Mouse (Mus musculus): ENCODE measurements at regions not wholly inside any gene's neighbourhood (a gene's known extent, or its start where the extent isn't known, plus 50 kb on each side); places are given as distances from the start of the nearest gene placed in this dataset.

- no peak for ATAC-seq
These were observed 137.8 kb downstream of the Unc5cl start for GRCm38 (mm10) chr17:48592457-48592856.

GRCm38 (mm10) chr17:48595418-48595963 is 140.8 kb downstream of the Unc5cl start:
- no peak for ATAC-seq

- no peak for ATAC-seq
These were observed 141.7 kb downstream of the Unc5cl start for GRCm38 (mm10) chr17:48596406-48596805.

- no peak for ATAC-seq
These were observed 142.6 kb downstream of the Unc5cl start for GRCm38 (mm10) chr17:48597301-48597700.

- ATAC-seq, result no peak
These were observed 143.9 kb downstream of the Unc5cl start for GRCm38 (mm10) chr17:48598471-48599141.

- ATAC-seq, result no peak
These were observed 145.5 kb downstream of the Unc5cl start for GRCm38 (mm10) chr17:48600176-48600575.

- ATAC-seq, result no peak
These were observed 147.9 kb downstream of the Unc5cl start for GRCm38 (mm10) chr17:48602554-48602953.

GRCm38 (mm10) chr17:48606767-48607166 is 152.1 kb downstream of the Unc5cl start:
- ATAC-seq, result no peak

- ATAC-seq, result no peak
These were observed 153.6 kb downstream of the Unc5cl start for GRCm38 (mm10) chr17:48608315-48608714.

GRCm38 (mm10) chr17:48610107-48610506 is 155.4 kb downstream of the Unc5cl start:
- no peak for ATAC-seq

- ATAC-seq, result no peak
These were observed 156.1 kb downstream of the Unc5cl start for GRCm38 (mm10) chr17:48610806-48611205.

GRCm38 (mm10) chr17:48613491-48613890 is 158.8 kb downstream of the Unc5cl start:
- ATAC-seq, result no peak

- ATAC-seq, result no peak
These were observed 160.5 kb downstream of the Unc5cl start for GRCm38 (mm10) chr17:48615248-48615647.

- no peak for ATAC-seq
These were observed 161.5 kb downstream of the Unc5cl start for GRCm38 (mm10) chr17:48616205-48616604.

GRCm38 (mm10) chr17:48620896-48621295 is 166.2 kb downstream of the Unc5cl start:
- no peak for ATAC-seq

- no peak for ATAC-seq
These were observed 167.0 kb downstream of the Unc5cl start for GRCm38 (mm10) chr17:48621676-48622075.

- ATAC-seq, result no peak
These were observed 170.2 kb downstream of the Unc5cl start for GRCm38 (mm10) chr17:48624937-48625336.

- no peak for ATAC-seq
These were observed 171.3 kb downstream of the Unc5cl start for GRCm38 (mm10) chr17:48625971-48626370.

GRCm38 (mm10) chr17:48639611-48640010 is 184.9 kb downstream of the Unc5cl start:
- no peak for ATAC-seq

- no peak for ATAC-seq
These were observed 188.9 kb downstream of the Unc5cl start for GRCm38 (mm10) chr17:48643533-48644019.

GRCm38 (mm10) chr17:48645056-48645455 is 190.4 kb downstream of the Unc5cl start:
- no peak for ATAC-seq

- ATAC-seq, result peak; percentile 66
These were observed 192.0 kb downstream of the Unc5cl start for GRCm38 (mm10) chr17:48646626-48647195.

- peak; percentile 84 for ATAC-seq
These were observed 192.7 kb downstream of the Unc5cl start for GRCm38 (mm10) chr17:48647431-48647830.

GRCm38 (mm10) chr17:48650556-48650955 is 195.9 kb downstream of the Unc5cl start:
- no peak for ATAC-seq
